Mouse (Mus musculus): ENCODE measurements around the gene Olfr159.

GRCm38 (mm10) chr4:43795296-43795695, 24.5 kb upstream of the Olfr159 start:
- TF ChIP-seq EP300 (IDR thresholded peaks at IDR 0.05; ENCODE audit: low read depth) (no peak), CTCF (IDR thresholded peaks at IDR 0.05; ENCODE audit: low read depth) (no peak)
